Mouse (Mus musculus): ENCODE results near the gene Etv2.
A peak's percentile ranks its signal among the peaks of the same experiment; 100 is the strongest.

Etv2 gene

DNA sequence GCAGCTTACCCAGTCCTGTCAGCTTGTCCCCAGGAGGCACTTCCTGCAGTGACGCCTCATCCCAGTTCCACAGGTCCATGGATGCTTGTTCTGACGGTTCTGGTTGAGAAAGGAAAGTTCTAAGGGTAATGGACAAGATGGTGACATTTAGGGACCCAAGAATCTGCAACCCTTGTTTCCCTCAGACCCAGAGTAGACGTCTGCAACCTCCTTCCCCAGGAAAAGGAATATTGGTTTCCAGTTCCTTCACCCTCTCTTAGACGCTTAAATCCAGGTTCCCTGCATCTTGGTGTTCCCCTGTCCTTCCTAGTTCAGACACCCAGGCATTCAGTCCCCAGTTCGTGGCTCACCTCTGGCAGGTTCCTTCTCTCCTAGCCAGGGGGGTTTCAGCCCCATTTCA, at the start of gene Etv2:
Etv2 (minus strand) TSS at position 101 of the 400 bp plus-strand sequence.
- DNase-seq (ENCODE audit: inconsistent ontology term): no peak

DNA sequence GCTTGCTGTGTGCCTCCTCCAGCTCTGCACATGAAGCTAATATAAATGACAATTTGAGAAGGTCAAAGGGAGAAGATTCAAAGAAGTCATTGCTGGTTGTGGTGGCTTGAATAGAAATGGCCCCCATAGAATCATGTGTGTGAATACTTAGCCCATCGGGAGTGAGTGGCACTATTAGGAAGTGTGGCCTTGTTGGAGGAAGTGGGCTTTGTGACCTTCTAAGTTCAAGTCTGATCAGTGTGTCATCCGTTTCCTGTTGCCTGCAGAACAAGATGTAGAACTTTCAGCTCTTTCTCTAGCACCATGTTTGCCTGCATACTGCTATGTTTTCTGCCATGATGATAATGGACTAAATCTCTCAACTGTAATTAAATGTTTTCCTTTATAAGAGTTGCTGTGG, 47.8 kb upstream of the Etv2 start:
- no peak for DNase-seq (ENCODE audit: inconsistent ontology term)

- no peak for DNase-seq (ENCODE audit: inconsistent ontology term)
These were observed 46.2 kb upstream of the Etv2 start for GRCm38 (mm10) chr7:30681897-30682296.

- peak; percentile 91 for DNase-seq (ENCODE audit: inconsistent ontology term)
These were observed 42.8 kb upstream of the Etv2 start for GRCm38 (mm10) chr7:30678263-30678975.

DNA sequence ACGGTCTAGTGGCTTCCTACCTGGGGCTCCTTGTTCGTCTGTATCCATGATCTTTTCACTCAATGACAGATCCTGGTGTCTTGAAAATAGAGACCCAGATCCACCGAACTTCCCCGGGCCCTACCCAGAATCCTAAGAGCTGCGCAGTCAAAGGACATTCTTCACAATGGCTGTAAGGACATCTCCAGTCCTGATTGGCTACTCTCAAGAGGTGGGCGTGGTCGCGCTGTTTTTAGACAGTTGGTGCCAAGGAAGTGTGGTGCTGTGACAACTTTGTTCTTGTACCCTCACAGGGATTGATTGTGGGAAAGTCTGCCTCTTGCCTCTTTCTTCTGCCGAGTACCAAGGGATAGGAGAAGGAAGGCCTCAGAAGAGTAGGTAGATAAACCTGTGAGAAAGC, 35.8 kb upstream of the Etv2 start, which contains the start of gene Pmis2:
Pmis2 (minus strand) TSS at position 126 of the 400 bp plus-strand sequence.
- DNase-seq (ENCODE audit: inconsistent ontology term): no peak

DNA sequence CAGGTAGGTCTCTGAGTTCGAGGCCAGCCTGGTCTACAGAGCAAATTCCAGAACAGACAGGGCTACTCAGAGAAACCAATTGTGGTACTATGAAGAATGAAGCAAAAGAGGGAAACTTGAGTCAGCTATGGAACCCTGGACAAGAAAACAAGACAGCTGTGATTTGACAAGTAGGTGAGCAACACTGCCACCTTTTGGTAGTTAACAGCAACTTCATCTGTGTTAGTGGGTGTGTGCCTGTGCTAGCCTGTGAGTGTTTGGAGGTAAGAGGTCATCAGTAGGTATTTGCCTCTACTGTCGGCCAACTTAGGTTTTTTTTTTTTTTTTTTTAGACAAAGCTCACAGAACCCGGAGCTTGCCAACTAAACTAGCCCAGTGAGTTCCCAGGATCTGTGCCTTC, 33.6 kb upstream of the Etv2 start:
- DNase-seq (ENCODE audit: inconsistent ontology term): no peak

DNA sequence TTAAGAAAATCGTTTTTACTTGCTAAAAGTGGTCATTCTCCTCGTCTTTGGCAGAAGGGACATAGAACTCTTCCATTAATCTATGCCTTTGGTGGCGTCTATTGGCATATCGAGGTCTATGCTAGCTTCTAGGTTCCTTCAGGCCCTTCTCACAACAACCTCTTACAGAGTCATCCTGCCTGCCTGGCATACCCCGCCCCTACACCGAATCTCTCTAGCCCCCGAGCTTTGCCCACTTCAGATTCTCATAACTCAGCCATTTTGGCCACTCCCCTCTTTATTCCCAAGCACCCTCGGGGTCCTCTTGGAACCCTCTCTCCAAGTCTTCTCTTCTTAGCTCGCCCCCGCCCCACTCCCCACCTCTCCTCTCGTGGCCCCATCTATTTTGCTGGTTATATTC, 29.7 kb upstream of the Etv2 start:
- DNase-seq (ENCODE audit: inconsistent ontology term): no peak

- DNase-seq (ENCODE audit: inconsistent ontology term): peak; percentile 88
These were observed 29.0 kb upstream of the Etv2 start, which contains the start of gene Haus5 for GRCm38 (mm10) chr7:30664529-30665200. Gene Haus5, minus strand, starts transcription at chr7:30664994.

- peak; percentile 98 for DNase-seq (ENCODE audit: inconsistent ontology term)
These were observed 14.2 kb upstream of the Etv2 start, which contains the start of gene Rbm42 for GRCm38 (mm10) chr7:30649591-30650540. Gene Rbm42, minus strand, starts transcription at chr7:30650317.

DNA sequence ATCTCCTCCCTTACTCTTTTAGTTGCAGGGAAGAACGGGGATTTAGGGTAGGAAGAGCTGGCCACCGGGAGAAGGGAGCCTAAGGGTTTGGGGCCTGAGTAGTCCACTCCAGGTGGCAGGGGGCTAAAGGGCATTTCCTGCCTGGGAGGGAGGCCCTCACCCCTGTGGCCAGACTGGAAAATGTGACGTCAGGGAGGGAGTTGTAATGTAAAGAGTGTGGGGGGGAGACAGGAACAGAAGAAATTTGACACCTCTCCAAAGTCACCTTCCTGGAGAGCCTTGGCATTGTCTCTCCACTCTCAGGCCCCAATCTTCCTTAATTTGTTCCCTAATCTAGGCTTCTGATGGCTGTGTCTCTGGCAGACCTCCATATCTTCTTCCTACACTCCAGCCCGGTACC, 3.4 kb upstream of the Etv2 start:
- no peak for DNase-seq (ENCODE audit: inconsistent ontology term)

GRCm38 (mm10) chr7:30636395-30636794, 743 bp upstream of the Etv2 start:
- DNase-seq (ENCODE audit: inconsistent ontology term): no peak

- peak; percentile 30 for DNase-seq (ENCODE audit: inconsistent ontology term)
These were observed 1.0 kb downstream of the Etv2 start for GRCm38 (mm10) chr7:30634621-30635020.

- DNase-seq (ENCODE audit: inconsistent ontology term): no peak
These were observed 1.8 kb downstream of the Etv2 start for GRCm38 (mm10) chr7:30633762-30634412.

- DNase-seq (ENCODE audit: inconsistent ontology term): no peak
These were observed 6.6 kb downstream of the Etv2 start for GRCm38 (mm10) chr7:30629013-30629412.

GRCm38 (mm10) chr7:30626647-30627046, 9.0 kb downstream of the Etv2 start:
- no peak for DNase-seq (ENCODE audit: inconsistent ontology term)

DNA sequence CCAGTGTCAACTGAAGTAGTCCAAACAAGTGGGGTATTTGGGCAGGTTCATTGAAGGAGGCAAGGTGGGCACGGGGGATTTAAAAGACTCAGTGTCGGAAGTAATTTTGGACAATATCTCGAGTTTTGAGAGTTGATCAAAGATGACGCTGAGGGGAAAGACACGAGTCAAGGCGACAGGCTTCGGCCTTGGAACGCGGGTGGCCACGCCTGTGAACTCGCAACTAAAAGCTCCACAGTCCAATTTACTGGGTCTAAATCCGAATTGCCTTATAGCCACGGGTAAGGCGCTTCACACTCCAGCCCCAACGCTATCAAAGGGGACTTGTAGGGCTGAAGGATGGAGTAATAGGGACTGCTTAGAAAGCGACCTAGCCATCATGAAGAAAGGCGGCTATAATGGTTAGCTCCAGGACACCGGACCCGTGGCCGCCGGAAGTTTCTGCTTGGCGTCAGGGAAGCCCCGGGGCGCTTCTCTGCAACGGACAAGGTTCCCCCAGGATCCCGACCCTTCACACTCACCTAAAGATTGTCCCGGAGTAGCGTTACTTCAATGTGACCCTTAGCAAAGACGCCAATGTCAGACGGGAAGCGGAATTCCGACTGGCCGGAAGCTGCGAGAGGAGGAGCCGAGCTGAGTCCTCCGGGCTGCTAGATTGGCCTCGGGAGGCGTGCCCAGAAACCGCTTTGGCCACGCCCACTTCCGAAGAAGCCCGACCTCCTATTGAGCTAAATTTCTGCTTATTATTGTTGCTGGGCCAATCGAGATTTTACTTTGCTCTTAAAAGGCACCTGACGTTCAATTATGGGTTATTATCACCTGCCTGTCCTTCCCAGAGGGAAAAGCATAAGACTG, 9.9 kb downstream of the Etv2 start, which contains the start of gene Cox6b1:
Cox6b1 (minus strand) TSS at position 622 of the 855 bp plus-strand sequence.
- peak; percentile 90 for DNase-seq (ENCODE audit: inconsistent ontology term)

DNA sequence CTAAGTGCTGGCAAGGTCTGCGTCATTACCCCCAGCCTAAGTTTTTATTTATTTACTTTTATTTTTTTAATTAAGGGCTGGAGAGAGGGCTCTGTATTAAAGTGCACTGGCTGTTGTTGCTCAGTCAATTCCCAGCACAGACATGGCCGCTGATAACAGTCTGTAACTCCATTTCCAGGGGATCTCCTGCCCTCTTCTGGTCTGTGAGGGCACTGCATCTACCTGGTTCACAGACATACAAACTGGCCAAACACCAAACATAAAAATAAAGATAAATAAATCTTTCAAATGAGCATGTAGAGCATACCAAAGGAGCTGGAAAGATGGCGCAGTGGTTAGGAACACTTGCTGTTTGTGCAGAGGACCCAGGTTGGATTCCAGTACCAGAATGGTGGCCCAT, 16.4 kb downstream of the Etv2 start:
- no peak for DNase-seq (ENCODE audit: inconsistent ontology term)

- no peak for DNase-seq (ENCODE audit: inconsistent ontology term)
These were observed 17.0 kb downstream of the Etv2 start for GRCm38 (mm10) chr7:30618658-30619057.

GRCm38 (mm10) chr7:30615049-30615760, 20.4 kb downstream of the Etv2 start:
- no peak for DNase-seq (ENCODE audit: inconsistent ontology term)

DNA sequence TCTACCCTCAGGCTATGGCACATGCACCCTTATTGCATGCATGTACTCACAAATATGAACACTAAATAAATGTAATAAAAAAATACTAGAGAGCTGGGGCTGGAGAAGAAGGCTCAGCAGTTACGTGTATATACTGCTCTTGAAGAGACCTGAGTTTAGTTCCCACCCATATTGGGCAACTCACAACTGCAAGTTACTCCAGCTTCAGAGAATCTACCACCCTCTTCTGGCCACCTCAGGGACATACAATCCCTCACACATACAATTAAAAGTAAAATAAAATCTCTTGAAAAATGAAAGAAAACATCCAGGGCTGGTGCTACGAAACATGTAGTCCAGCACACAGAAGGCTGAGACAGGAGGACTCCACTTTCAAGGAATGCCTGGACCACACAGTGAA, 21.2 kb downstream of the Etv2 start:
- no peak for DNase-seq (ENCODE audit: inconsistent ontology term)

Measured in Muller cell, postnatal 12 days (primary cell).